Mouse (Mus musculus) heart, postnatal 0 days (tissue): ENCODE measurements around the gene Shank3.

Experiments
- CTCF ChIP-seq: IDR thresholded peaks from 2 replicates; pipeline ENCODE4 v1.5.1; 2016; ENCODE audit warnings: antibody characterized with exemption, control low read depth, low read depth
- EP300 ChIP-seq: IDR thresholded peaks from 2 replicates; pipeline ENCODE4 v1.6.1; 2016; ENCODE audit warnings: antibody characterized with exemption, low read depth

DNA sequence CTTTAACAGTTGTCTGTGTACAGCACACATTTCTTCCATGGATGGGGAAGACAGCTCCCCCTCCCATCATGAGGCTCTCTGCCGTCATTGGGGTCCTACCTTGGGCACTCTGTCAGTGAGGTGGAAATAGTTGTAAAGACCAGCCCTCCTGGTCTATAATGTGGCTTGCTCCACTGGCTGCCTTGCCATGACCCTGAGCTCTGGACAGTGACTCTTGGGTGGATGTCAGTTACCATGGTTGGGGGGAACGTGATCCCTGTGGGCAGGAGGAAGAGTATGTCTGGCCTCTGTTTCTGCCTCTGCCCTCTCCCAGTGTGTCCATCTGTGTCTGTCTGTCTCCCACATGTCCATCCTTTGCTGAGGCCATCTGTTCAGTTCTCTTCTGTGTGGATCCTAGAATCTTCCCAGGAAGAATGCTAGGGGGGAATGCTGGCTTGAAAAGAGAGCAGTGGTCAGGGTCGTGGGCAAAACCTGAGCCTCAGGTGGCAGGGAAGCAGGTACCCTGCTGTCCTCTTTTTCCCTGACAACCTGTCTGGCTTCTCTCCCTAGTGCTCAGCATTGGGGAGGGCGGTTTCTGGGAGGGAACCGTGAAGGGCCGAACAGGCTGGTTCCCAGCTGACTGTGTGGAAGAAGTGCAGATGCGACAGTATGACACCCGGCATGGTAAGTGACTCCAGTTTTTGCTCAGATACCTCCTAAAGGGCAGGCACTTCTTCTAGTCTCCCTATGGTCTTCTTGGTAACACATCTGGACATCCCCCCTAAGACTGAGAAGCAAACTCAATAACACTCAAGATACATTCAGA is 25.4 kb downstream of the Shank3 start:
- TF ChIP-seq CTCF (no peak), EP300 (no peak)
